Comparison of ENCODE assay signal across 22 mouse cellular contexts in genomic region chr5:125337526-125337925, GRCm38 (mm10). TPM values are rescaled to one million over a fixed set of nuclear protein-coding genes. Genes with fewer than 3 reads are reported as not detected.
DNase-seq lines count a peak whose midpoint lies in the region; ATAC-seq and TF ChIP-seq lines count a peak whose summit lies in the region.
"Had no signal": no experiment of that assay in that cellular context is flagged by ENCODE, and none has a peak within 500 bp of the region (broad histone marks: within the 10 kb centered on the region; RNA-seq: fewer than 3 reads in every experiment).

No protein-coding gene starts in this region.

- TF ChIP-seq CTCF in liver, postnatal 0 days (IDR thresholded peaks at IDR 0.05; ENCODE audit: low read depth), result no peak

- no peak overlapping the region for H3K4me3 ChIP-seq in hindbrain, embryonic 15.5 days
- no peak overlapping the region for H3K4me3 ChIP-seq in hindbrain, embryonic 10.5 days
- no peak overlapping the region for H3K4me3 ChIP-seq in midbrain, embryonic 10.5 days
- no peak overlapping the region for H3K4me3 ChIP-seq in midbrain, embryonic 11.5 days (ENCODE audit: low read depth, low read length)
- H3K4me3 ChIP-seq in liver, postnatal 0 days (ENCODE audit: low read depth, low read length), result no peak overlapping the region
- H3K4me3 ChIP-seq: embryonic facial prominence, embryonic 10.5 days; erythroblast, embryonic 14.5 days; layer of hippocampus, adult 2 months; limb, embryonic 12.5 days had no signal

- 0 out of 2 replicates have a peak overlapping the region, but pooled peaks have one; percentile 6 for H3K27ac ChIP-seq in hindbrain, embryonic 15.5 days (replicated peaks)
- H3K27ac ChIP-seq in hindbrain, embryonic 10.5 days, result no peak overlapping the region
- H3K27ac ChIP-seq in midbrain, embryonic 10.5 days (replicated peaks), result peak overlapping the region; percentile 5; the same call in 1 of the 2 replicates
- H3K27ac ChIP-seq in midbrain, embryonic 11.5 days (ENCODE audit: low read depth, low read length), result no peak overlapping the region
- peak overlapping the region; percentile 68 for H3K27ac ChIP-seq in liver, postnatal 0 days (ENCODE audit: low read depth)
- H3K27ac ChIP-seq: embryonic facial prominence, embryonic 10.5 days; hindbrain, embryonic 14.5 days; layer of hippocampus, adult 2 months; limb, embryonic 12.5 days had no signal

- H3K4me1 ChIP-seq in hindbrain, embryonic 15.5 days (replicated peaks), result peaks cover 39% of the 10 kb centered on the region
- H3K4me1 ChIP-seq in hindbrain, embryonic 10.5 days (replicated peaks), result peaks cover 36% of the 10 kb centered on the region
- H3K4me1 ChIP-seq in midbrain, embryonic 10.5 days, result peaks cover 51% of the 10 kb centered on the region
- H3K4me1 ChIP-seq in midbrain, embryonic 11.5 days (ENCODE audit: control insufficient read depth, insufficient read depth, low read length), result peaks cover 19% of the 10 kb centered on the region
- H3K4me1 ChIP-seq in liver, postnatal 0 days (ENCODE audit: insufficient read depth), result peaks cover 59% of the 10 kb centered on the region

- WGBS in hindbrain, embryonic 15.5 days, result 61% methylated on average over 7 of the region's 7 CpGs
- WGBS in hindbrain, embryonic 10.5 days, result 78% methylated on average over 7 of the region's 7 CpGs
- 72% methylated on average over 7 of the region's 7 CpGs for WGBS in midbrain, embryonic 10.5 days
- 61% methylated on average over 7 of the region's 7 CpGs for WGBS in midbrain, embryonic 11.5 days
- 62% methylated on average over 7 of the region's 7 CpGs for WGBS in liver, postnatal 0 days (ENCODE audit: insufficient replicate concordance)

- no peak overlapping the region for H3K9ac ChIP-seq in hindbrain, embryonic 15.5 days
- H3K9ac ChIP-seq in midbrain, embryonic 11.5 days (ENCODE audit: low read length), result no peak overlapping the region
- no peak overlapping the region for H3K9ac ChIP-seq in liver, postnatal 0 days (replicated peaks)
- H3K9ac ChIP-seq: hindbrain, embryonic 14.5 days; limb, embryonic 12.5 days had no signal

- H3K4me2 ChIP-seq in hindbrain, embryonic 15.5 days, result no peak overlapping the region
- no peak overlapping the region for H3K4me2 ChIP-seq in midbrain, embryonic 11.5 days
- H3K4me2 ChIP-seq in liver, postnatal 0 days (ENCODE audit: low read depth, low read length), result peak overlapping the region; percentile 83
- H3K4me2 ChIP-seq: hindbrain, embryonic 14.5 days; limb, embryonic 12.5 days had no signal

- DNase-seq in heart, adult 11 months, result peak; percentile 92
- DNase-seq in heart, adult 9 months (ENCODE audit: low spot score in 2 of 2), result no peak
- DNase-seq in hindbrain, embryonic 10.5 days (ENCODE audit: low spot score), result no peak
- no peak for DNase-seq in midbrain, embryonic 10.5 days (ENCODE audit: low spot score)
- no peak for DNase-seq in midbrain, embryonic 11.5 days (ENCODE audit: low spot score, missing footprints)
- DNase-seq in liver, postnatal 0 days, result no peak
- DNase-seq in embryo, embryonic 10 days (ENCODE audit: low spot score), result no peak
- DNase-seq: B cell, adult 2 months; cerebellum, postnatal 25 days; gastrocnemius, postnatal 14 days; kidney, adult 8-10 months; lung, postnatal 14 days; midbrain, embryonic 14.5 days; right cerebral cortex, adult 18-20 months; thymus, adult 2 months had no signal

- no peaks in the 10 kb centered on the region for H3K36me3 ChIP-seq in hindbrain, embryonic 15.5 days
- H3K36me3 ChIP-seq in hindbrain, embryonic 10.5 days, result no peaks in the 10 kb centered on the region
- peaks cover 10% of the 10 kb centered on the region; the same call in 1 of the 2 replicates for H3K36me3 ChIP-seq in midbrain, embryonic 10.5 days
- no peaks in the 10 kb centered on the region for H3K36me3 ChIP-seq in midbrain, embryonic 11.5 days (ENCODE audit: control insufficient read depth, insufficient read depth, low read length)
- H3K36me3 ChIP-seq in liver, postnatal 0 days (replicated peaks; ENCODE audit: insufficient read depth, low read length), result 0 out of 2 replicates have a peak, but pooled peaks cover 6% of the 10 kb centered on the region
- H3K36me3 ChIP-seq: limb, embryonic 12.5 days had no signal

- H3K9me3 ChIP-seq in hindbrain, embryonic 15.5 days, result no peaks in the 10 kb centered on the region
- no peaks in the 10 kb centered on the region for H3K9me3 ChIP-seq in hindbrain, embryonic 10.5 days
- no peaks in the 10 kb centered on the region for H3K9me3 ChIP-seq in midbrain, embryonic 10.5 days (replicated peaks)
- H3K9me3 ChIP-seq in midbrain, embryonic 11.5 days (ENCODE audit: control insufficient read depth, low read length), result no peaks in the 10 kb centered on the region
- no peaks in the 10 kb centered on the region for H3K9me3 ChIP-seq in liver, postnatal 0 days (ENCODE audit: low read length)
- H3K9me3 ChIP-seq: embryonic facial prominence, embryonic 10.5 days; limb, embryonic 12.5 days had no signal

- H3K27me3 ChIP-seq in hindbrain, embryonic 15.5 days, result no peaks in the 10 kb centered on the region
- H3K27me3 ChIP-seq in hindbrain, embryonic 10.5 days (ENCODE audit: insufficient read depth, poor library complexity, severe bottlenecking), result peaks cover 19% of the 10 kb centered on the region
- peaks cover 7% of the 10 kb centered on the region; the same call in 1 of the 2 replicates for H3K27me3 ChIP-seq in midbrain, embryonic 10.5 days (ENCODE audit: low read depth, poor library complexity, severe bottlenecking)
- H3K27me3 ChIP-seq in midbrain, embryonic 11.5 days (ENCODE audit: control insufficient read depth, insufficient read depth, low read length), result peaks cover 2% of the 10 kb centered on the region
- H3K27me3 ChIP-seq in liver, postnatal 0 days (ENCODE audit: insufficient read depth, low read length), result no peaks in the 10 kb centered on the region
- H3K27me3 ChIP-seq: Patski had no signal

- ATAC-seq in hindbrain, embryonic 15.5 days (ENCODE audit: low FRiP score, low read depth), result no peak
- ATAC-seq in midbrain, embryonic 11.5 days (ENCODE audit: low FRiP score), result no peak
- no peak for ATAC-seq in liver, postnatal 0 days
- ATAC-seq: Patski had no signal

- TF ChIP-seq EP300 in liver, postnatal 0 days (IDR thresholded peaks at IDR 0.05; ENCODE audit: low read depth), result no peak

RNA-seq across cellular contexts. Expression of gene Scarb1, which starts 3.4 kb away (rescaled TPM):
- polyA plus RNA-seq in hindbrain, embryonic 15.5 days (2015; fragmentation: Nextera tagmentation; extraction: Ambion mirVana), result 46.6 and 52.4 TPM in 2 replicates
- polyA plus RNA-seq in hindbrain, embryonic 10.5 days (2016; fragmentation: Nextera tagmentation; extraction: Ambion mirVana), result 41.2 and 43.6 TPM in 2 replicates
- 48.1 and 52.3 TPM in 2 replicates for polyA plus RNA-seq in midbrain, embryonic 10.5 days (2016; fragmentation: Nextera tagmentation; extraction: Ambion mirVana)
- polyA plus RNA-seq in midbrain, embryonic 11.5 days (2014; fragmentation: Nextera tagmentation; extraction: Ambion mirVana), result 26.0 and 26.5 TPM in 2 replicates
- 105 and 109 TPM in 2 replicates for polyA plus RNA-seq in liver, postnatal 0 days (2015; fragmentation: Nextera tagmentation; extraction: Ambion mirVana)

RNA-seq across cellular contexts. Expression of gene Gm10382, which starts 51.6 kb away (rescaled TPM):
- 0.56 and 0.65 TPM in 2 replicates for polyA plus RNA-seq in hindbrain, embryonic 15.5 days (2015; fragmentation: Nextera tagmentation; extraction: Ambion mirVana)
- 0.52 and 0.86 TPM in 2 replicates for polyA plus RNA-seq in hindbrain, embryonic 10.5 days (2016; fragmentation: Nextera tagmentation; extraction: Ambion mirVana)
- polyA plus RNA-seq in midbrain, embryonic 10.5 days (2016; fragmentation: Nextera tagmentation; extraction: Ambion mirVana), result 0.56 and 0.57 TPM in 2 replicates
- 0.12 and 0.29 TPM in 2 replicates for polyA plus RNA-seq in midbrain, embryonic 11.5 days (2014; fragmentation: Nextera tagmentation; extraction: Ambion mirVana)
- polyA plus RNA-seq in liver, postnatal 0 days (2015; fragmentation: Nextera tagmentation; extraction: Ambion mirVana), result 0.17 and 0.18 TPM in 2 replicates

RNA-seq across cellular contexts. Expression of gene Ubc, which starts 52.5 kb away (rescaled TPM):
- 1,393 and 1,417 TPM in 2 replicates for polyA plus RNA-seq in hindbrain, embryonic 15.5 days (2015; fragmentation: Nextera tagmentation; extraction: Ambion mirVana)
- 928 and 1,134 TPM in 2 replicates for polyA plus RNA-seq in hindbrain, embryonic 10.5 days (2016; fragmentation: Nextera tagmentation; extraction: Ambion mirVana)
- 957 and 1,129 TPM in 2 replicates for polyA plus RNA-seq in midbrain, embryonic 10.5 days (2016; fragmentation: Nextera tagmentation; extraction: Ambion mirVana)
- 1,030 and 1,101 TPM in 2 replicates for polyA plus RNA-seq in midbrain, embryonic 11.5 days (2014; fragmentation: Nextera tagmentation; extraction: Ambion mirVana)
- 369 and 531 TPM in 2 replicates for polyA plus RNA-seq in liver, postnatal 0 days (2015; fragmentation: Nextera tagmentation; extraction: Ambion mirVana)

Comparison
In these comparisons a context has a peak if more than half of its experiments do, and no peak if none do; other contexts are left out.
1. H3K27ac ChIP-seq: peak in hindbrain, embryonic 15.5 days (single experiment), midbrain, embryonic 10.5 days (single experiment) and liver, postnatal 0 days (single experiment); none in hindbrain, embryonic 10.5 days (single experiment) and midbrain, embryonic 11.5 days (single experiment).